Mouse (Mus musculus) brain, embryonic 18.5 days (tissue): ENCODE results near the gene Cnbd2.
"Not testable (repeated sequence)": the region's sequence is repeated elsewhere in the genome, so short reads cannot be mapped to it uniquely, and the experiment has no call there.

Experiments
- DNase-seq: peaks from one replicate; pipeline ENCODE4 v3.0.0-alpha.2; 2012; ENCODE audit warnings: low read depth, low spot score

Gene Cnbd2

DNA sequence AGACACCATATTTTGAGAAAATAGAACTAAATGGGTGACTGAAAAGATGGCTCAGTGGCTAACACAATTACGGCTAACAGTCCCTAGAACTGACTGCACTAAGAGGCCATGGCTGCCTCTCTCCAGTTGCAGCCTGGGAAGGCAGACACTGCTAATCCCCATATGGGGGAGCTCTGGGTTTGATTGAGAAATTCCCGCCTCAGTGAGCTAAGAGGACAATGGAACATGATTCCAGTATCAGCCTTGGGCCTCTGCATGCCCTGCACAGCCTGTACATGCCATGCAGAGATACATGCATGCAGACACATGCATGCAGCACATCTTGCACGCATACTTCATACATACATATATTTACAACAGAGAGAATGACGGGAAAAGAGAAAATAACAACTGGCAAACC is 69.3 kb downstream of the Cnbd2 start:
- no peak for DNase-seq

DNA sequence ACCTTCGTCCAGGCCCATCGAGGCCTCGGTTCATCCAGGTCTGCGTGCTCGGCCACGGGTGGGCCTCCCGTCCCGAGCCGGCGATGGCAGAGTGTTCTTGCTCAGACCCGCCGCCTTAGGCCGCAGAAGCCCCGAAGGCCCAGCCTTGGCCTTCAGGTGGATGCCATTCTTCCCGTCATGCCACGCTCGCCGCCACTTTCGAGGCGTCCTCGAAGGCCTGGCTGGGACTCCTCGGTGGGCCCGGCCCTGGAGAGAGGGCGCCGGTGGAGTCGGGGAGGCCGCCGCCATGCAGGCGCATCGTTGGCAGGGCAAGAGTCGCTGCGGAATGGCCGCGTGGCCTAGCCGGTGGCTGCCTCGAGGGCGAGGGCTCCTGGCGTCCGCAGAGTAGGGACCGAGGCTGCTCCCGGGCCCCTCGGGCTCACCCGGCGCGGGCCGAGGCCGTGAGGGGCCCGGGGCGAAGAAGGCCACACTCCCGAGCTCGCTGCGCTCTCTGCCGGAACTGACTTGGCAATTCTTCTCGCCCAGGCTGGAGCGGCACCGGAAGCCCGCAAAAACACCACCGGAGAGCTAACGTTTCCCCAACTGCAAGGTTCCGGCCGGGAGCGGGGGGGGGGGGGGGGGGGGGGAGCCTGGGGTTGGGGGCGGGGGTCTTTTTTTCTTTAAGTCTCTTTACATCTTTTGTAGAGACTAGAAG is 80.5 kb downstream of the Cnbd2 start:
- not testable (repeated sequence) for DNase-seq

DNA sequence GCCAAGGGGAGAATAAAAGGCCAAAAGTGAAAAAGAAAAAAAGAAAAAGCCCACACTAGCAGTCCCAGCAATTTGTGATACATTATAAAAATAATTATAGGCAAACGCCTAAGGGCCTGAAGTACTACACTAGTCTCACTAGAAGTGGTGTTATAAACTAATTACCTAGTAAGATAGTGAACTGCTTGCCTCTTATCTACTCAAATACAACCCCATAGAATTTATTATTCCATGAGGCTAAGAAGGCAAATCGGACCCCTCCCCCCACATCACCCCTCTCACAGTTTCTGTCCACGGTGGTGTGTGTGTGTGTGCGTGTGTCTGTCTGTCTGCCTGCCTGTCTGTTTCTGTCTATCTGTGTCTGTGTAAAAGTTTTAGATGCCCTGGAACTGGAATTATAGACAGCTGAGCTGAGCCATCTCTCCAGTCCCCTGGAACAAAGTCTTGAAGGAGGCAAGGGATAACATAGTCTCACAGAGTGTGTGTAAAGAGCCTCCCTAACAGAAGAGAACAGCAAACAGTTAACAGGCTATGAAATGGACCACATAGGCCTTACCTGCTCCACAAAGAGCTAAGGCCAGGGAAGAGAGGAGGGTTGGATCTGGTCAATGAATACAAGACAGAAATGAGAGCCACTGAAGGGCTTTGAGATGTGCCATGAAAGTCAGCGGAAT is 81.2 kb downstream of the Cnbd2 start:
- no peak for DNase-seq

DNA sequence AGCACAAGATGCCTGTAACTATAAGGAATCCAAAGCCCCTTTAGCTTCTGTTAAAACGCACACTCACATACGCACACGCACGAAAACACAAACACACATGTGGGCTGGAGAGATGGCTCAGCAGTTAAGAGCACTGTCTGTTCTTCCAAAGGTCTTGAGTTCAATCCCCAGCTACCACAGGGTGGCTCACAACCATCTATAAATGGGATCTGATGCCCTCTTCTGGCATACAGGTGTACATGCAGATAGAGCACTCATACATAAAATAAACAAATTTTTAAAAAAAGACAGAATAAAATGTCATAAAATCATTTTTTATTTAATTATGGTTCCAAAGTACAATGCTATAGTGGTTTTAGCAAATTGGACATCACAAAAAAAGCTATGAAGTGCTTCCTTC is 82.2 kb downstream of the Cnbd2 start:
- DNase-seq: no peak

DNA sequence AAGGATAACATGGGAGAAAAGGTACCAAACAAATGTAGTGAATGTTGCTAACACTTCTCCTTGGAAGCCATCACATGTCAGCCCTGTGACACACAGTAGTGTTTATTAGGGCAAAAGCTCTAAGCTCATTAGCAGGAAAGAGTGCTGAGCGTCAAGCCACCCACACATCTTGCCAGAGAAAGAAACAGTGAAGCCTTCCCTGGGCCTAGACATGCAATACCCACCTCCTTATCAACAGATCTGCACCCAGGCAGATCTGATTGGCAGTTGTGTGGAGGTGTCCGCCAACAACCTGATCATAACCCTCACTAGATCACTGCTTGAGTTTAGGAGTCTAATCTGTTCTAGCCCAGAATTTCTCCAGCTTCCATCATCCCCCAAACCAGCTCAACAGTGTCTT is 84.0 kb downstream of the Cnbd2 start:
- no peak for DNase-seq

DNA sequence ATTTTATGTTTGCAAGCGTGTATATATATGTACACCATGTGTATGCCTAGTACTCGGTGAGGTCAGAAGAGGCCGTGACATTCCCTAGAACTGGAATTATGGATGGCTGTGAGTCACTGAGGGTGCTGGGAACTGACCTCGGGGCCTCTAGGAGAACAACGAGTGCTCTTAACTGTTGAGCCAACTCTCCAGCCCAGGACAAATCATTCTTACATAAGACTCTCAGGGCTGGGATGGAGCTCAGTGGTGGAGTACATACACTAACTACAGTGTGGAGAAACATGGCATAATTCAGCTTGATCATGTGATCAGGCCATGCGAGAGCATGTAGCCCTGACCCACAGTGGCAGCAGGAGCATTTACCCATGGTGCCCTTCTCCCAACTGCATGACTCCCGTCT is 85.9 kb downstream of the Cnbd2 start:
- DNase-seq: no peak

DNA sequence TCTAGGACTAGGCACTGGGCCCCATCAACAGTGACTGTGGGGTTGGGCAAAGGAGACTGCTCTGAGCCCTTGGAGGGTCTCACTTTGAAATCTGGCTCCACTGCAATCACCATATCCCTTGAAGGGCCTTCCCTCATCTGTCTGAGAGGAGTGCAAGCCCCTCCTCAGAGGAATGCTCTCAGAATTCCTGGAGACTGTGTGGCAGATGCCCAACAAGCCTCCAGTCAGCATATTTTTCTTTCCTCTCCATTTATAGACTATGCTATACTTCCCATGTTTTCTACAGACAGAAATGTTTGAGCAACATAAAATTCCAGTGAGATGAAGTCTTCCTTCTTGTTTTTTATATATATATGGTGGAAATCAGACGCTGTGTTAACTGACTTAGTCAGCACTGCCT is 87.4 kb downstream of the Cnbd2 start:
- no peak for DNase-seq

DNA sequence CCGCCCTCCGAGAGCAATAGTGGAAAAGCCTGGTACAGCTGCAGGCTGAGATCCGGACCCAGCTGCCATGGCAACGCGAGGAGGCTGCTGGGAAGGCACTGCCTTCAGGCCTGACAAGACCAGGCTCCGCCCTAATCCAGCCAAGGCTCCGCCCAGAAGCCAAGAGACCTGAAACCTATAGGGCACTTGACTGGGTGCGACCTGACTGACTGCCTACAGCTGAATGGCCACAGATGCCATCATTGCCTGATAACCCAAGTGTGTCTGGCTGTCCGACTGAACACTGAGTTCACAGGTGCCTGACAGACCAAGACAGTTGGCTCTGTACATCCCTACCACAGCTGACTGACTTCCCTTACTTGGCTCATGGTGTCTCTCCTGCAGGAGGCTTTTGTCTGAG is 89.2 kb downstream of the Cnbd2 start:
- no peak for DNase-seq

DNA sequence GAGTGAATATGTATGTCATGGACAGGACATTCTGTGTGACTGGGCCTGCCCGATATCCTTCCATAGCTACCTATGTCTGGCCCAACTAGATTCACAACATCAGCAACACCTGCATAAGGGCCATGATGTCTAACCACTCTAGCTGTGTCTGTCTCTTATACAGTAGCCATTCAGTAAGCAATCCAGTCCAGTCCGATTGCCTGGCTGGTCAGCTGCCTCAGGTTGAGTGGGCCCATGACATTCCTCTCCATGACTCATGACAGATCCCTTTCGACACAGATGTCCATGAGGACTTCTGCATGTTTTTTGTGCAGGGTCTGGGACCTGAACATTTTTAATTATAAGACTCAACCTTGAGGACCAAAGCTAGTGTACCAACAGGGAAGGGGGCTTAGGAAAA is 89.9 kb downstream of the Cnbd2 start:
- no peak for DNase-seq

DNA sequence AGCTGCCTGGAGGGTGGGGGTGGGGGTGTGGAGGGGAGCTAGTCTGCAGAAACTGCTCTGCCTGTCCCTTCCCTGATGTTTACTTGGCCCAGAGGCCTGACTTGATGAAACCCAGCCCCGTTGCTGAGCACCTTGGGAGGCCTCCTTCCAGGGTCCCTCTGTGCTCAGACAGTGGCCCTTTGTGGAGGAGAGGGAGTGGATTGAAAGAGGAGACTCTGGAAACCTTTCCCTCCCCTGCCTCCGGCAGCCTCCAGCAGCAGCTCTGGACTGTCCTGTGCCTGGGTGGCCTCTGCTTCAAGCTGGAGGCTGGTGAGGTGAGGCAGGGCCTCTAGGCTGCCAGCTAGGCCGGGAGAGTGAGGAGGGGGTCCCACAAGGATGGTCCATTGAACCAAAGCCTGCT is 94.9 kb downstream of the Cnbd2 start:
- no peak for DNase-seq

DNA sequence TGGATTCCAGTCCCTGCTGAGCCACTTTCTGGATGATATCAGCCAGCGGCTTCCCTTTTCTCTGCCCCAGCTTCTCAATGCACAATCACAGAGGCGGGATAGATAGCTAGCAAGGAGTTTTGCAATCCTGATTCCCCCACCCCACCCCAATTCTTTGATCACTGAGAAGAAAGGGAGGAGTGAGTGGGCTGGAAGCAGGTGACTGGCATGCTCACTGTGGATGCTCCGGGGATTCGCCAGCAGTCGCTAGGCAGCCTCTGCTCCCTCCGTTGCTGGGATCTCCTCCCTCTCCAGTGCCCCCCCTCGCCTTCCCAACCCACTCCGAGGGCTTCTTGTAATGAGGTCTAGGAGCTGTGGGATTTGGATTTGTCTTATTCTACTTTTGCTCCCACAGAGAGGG is 96.1 kb downstream of the Cnbd2 start:
- no peak for DNase-seq

DNA sequence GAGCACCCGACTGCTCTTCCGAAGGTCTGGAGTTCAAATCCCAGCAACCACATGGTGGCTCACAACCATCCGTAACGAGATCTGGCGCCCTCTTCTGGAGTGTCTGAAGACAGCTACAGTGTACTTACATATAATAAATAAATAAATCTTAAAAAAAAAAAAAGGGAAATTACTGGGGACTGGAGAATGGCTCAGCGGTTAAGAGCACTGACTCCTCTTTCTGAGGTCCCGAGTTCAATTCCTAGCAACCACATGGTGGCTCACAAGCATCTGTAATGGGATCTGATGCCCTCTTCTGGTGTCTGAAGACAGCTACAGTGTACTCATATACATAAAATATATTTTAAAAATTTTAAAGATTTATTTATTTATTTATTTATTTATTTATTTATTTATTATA is 99.2 kb downstream of the Cnbd2 start:
- DNase-seq: not testable (repeated sequence)

DNA sequence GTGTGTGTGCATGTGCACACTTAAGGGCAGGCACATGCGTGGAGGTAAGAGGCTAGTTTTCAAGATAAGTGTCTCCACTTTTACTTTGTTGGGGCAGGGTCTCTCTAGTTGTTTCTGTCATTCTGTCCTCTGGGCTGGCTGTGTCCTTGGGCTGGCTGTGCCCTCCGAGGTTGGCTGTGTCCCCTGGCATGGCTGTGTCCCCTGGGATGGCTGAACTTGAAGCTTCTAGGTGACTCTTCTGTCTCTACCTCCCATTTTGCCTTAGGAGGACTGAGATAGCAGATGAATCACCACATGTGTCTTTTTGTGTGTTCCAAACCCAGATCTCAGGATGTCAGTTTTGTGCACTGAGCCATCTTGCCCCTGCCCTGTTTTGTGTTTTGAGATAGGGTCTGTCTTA is 102.9 kb downstream of the Cnbd2 start:
- no peak for DNase-seq

DNA sequence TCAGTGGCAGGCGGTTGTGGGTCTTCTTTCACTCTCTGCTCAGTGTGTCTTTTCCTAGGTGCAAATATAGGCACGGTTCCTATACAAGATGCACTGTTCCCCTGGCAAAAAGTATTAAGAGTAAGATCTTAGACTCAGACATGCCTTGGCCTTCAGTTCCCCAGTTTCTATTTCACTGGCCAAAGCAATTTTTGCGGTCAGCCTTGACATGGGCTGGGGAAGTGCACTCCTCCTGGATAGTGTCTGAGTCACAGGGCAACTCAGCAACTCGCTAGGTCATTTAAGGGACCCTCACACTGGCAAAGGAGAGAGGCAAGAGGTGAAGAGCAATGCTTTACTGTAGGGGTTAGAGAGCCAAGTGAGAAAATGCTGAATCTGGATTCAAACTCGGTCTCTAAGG is 103.6 kb downstream of the Cnbd2 start:
- DNase-seq: no peak

DNA sequence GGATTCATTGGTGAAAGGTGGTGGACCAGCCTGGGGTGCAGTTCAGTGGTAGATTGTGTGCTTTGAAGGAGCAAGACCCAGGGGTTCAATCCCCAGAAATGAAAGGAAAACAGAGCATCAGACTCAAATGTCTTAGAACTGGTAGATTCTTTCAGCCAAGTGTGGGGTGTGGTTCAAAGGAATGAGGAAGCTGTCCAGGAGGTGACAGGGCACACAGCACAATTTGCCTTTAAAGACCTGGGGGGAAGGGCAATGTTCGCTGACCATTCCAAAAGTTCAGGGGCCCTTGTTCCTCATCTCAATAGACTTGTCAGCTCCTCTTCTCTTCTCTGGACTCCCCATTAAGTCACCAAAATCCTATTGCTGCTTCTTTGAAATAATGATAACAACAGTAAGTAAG is 105.1 kb downstream of the Cnbd2 start:
- no peak for DNase-seq

DNA sequence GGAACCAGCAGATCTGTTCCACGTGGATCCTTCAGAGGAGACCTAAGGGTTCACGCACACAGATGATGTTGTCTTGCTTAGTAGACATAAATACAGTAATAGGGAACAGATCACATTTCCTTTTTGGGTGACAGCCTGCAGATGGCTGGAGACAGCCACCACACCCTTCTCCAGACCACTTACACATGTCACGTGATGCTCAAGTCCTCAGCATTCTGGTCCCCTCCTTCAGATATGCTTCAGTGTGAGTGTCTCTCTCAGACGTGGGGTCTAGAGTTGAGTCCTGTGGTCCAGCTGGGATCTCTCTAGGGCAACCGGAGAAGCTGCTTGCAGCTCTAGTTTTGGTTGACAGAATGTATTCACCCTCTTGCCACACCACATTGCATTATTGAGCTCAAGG is 106.4 kb downstream of the Cnbd2 start:
- DNase-seq: no peak

DNA sequence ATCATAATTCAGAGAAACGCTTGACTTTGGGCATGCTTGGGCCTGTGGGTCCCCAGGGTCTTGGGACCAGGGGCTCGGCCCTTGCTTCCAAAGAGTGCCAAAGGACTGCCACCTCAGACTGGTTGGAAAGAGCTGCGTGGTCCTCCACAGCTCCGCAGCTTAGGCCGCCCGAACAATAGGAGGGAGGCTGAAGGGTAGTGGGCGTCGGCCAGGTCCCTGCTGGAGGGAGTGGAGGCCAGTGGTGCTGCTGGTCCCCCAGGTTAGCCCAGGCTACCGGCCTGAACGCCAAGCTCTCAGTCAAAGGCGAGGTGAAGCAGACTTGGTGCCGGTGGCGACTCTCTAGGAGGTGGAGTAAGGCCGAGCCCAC is 108.2 kb downstream of the Cnbd2 start:
- DNase-seq: no peak

DNA sequence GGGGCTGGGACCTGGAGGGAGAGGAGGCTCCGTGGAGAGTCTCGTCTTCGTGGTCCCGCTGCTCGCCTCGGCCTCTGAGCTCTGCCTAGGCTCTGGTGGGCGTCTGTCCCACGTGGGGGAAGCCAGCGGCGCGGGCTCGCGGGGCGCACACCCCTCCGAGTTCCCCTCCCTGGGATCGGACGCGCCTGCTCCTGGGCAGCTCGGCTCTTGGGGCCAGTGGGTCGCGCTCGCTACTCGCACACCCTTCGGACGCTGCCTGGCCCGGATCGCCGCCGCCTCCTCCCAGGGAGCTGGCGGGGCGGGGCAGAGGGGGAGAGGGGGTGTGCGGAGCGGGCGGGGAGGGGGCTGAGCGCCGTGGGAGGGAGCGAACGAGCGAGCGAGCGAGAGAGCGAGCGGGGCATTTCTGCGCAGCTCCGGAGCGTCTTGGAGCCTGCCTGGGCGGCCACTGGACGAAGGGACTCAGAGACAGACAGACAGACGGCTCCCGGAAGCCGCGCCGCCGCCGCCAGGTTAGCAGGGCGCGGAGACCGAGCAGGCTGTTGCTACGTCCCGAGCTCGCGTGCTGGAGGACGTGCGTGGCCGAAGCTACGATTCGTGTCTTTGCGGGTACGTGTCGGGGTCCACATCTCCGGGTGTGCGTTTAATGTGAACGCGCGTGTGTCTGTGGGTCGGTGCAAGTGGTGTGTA is 108.7 kb downstream of the Cnbd2 start, which contains the start of gene Epb41l1:
TSS of gene Epb41l1 (plus strand) at position 216 of the 687 bp plus-strand sequence.
- no peak for DNase-seq

DNA sequence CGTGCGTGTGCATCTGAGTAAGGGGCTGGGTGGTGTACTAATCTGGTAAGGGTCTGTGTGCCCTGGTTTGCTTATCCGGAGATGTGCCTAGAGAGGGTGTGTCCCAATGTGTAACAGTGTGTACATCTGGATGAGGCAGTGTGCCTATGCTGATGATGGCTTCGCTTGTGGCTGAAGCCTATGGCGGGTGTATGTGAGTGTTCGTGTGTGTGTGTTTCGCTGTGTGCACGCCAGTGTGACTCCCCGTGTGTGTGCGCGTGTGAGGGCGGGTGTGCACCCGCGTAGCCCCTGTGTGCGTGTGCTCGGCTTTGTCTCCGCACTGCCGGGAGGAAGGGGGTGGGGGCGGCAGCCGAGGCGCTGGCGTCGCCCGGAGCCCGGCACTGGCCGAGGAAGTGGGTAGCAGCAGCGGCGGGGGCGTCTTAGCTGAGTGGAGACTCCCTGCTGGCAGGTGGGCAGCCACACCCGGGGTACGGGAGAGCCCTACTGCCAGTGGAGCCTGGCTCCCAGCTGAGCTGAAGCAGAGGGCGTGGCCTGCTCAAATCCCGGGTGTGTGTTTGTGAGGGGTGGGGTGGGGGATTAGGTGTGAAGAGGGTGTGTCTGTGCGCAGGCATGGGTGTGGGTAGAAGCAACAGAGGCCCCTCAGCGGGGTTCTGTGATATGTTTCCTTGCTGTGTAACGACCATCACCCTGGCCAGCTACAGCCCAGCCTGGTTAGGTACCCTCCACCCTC is 109.4 kb downstream of the Cnbd2 start:
- no peak for DNase-seq

DNA sequence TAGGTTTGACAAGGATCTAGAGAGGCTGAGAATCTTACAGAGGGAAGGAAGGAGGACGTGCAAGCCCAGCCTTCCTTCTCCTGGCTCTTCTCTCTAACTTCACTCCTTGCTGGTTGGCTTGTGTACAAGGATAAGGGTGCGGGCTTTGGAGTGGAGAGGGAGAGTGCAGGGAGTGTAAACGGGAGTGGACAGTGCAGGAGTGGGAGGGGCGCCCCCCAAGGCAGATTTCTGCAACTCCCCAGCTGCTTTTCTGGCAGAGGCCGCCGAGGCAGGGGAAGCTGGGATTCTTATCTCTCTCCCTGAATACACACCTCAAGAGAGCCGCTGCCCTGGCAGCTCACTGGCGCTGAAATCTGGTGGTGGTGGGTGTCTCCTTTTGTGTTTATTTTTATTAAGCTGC is 110.5 kb downstream of the Cnbd2 start:
- no peak for DNase-seq

DNA sequence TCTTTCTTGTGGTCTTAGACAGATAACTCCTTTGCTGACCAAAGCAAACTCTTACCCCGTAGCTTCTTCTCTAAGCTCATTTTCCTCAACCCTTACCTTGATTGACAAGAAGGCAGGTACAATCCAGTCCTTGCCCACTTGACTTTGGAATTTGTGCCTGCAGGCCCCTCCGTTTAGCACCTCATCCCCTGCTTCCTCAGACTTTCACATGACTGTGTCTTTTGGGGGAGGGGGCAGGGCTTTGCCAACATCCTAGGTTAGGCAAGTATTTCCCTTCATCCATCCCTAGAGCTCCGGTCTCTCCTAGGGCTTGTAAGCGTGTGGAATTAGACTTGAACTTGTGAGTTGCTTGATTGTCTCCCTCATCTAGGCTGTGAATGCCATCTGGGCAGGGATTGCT is 111.6 kb downstream of the Cnbd2 start:
- no peak for DNase-seq
